Comparison of ENCODE assay signal across 9 mouse cellular contexts in the genomic region with DNA sequence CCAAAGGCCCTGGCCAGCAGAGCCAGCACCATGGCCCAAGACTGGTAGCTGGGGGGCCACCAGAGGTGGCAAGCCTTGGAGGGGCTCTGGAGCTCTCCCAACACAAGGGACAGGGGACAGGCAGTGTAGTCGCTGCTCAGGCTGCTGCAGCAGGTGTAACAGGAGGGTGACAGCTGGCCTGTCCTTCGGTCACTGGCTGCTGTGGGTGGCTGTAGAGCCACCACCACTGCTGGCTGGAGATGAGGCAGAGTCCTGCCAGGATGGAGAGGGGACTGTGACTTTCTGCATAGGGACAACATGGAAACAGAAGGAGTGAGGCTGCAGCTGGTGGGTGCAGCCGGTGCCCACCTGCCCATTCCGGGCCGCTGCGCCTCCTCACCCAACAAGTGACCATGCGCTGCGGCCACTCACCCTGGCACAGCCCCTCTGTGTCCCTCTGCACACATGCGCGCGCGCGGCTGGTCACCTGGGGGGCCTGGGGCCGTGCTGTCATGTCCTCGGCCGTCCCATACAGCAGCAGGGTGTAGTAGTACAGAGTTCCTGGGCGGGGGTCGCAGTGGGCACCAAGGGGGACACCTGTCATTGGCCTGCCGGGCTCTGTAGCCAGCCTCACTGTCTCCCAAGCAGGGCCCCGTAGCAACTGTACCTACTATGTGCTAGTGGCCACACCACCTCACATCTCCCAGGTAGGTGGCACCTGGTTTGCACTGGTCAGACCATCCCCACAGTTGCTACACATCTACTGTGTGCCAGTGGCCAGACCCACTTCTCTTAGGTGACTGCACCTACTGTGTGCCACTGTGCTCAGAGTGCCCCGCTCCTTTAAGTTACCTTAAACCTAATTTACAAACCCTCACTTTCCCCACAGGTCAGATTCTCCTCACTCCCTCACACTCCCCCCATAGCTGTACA. TPM values are rescaled to one million over a fixed set of nuclear protein-coding genes. Genes with fewer than 3 reads are reported as not detected.
DNase-seq lines count a peak whose midpoint lies in the region; ATAC-seq and TF ChIP-seq lines count a peak whose summit lies in the region.
"Had no signal": no experiment of that assay in that cellular context is flagged by ENCODE, and none has a peak within 500 bp of the region (broad histone marks: within the 10 kb centered on the region; RNA-seq: fewer than 3 reads in every experiment).

No protein-coding gene starts in this region.

- 90% methylated on average over 18 of the region's 21 CpGs for WGBS in kidney, postnatal 0 days
- WGBS in intestine, embryonic 16.5 days = 90% methylated on average over 21 of the region's 21 CpGs

- peaks cover 3% of the 10 kb centered on the region; the same call in 1 of the 2 replicates for H3K36me3 ChIP-seq in kidney, postnatal 0 days (ENCODE audit: insufficient read depth, low read length)
- H3K36me3 ChIP-seq in intestine, embryonic 16.5 days (ENCODE audit: control insufficient read depth, insufficient read depth, low read length) = peaks cover 8% of the 10 kb centered on the region; the same call in 1 of the 2 replicates
- no peaks in the 10 kb centered on the region for H3K36me3 ChIP-seq in myocyte (ENCODE audit: control insufficient read depth, insufficient read depth)

- TF ChIP-seq CTCF in kidney, postnatal 0 days (IDR thresholded peaks at IDR 0.05; ENCODE audit: low read depth) = no peak

- no peak overlapping the region for H3K27ac ChIP-seq in kidney, postnatal 0 days
- no peak overlapping the region for H3K27ac ChIP-seq in intestine, embryonic 16.5 days (ENCODE audit: low read length)

- no peak for TF ChIP-seq POLR2A in myocyte (IDR thresholded peaks at IDR 0.05; ENCODE audit: insufficient read length, low read depth)

- DNase-seq in cerebellum, adult 9-10 months = peak; percentile 60
- DNase-seq in cerebellum, postnatal 36 days = no peak
- DNase-seq in kidney, postnatal 0 days (ENCODE audit: low spot score) = no peak
- DNase-seq in kidney, postnatal 14 days = no peak
- no peak for DNase-seq in urinary bladder, adult 18-20 months (ENCODE audit: low spot score in 2 of 2)
- no peak for DNase-seq in spleen, postnatal 10 days (ENCODE audit: low spot score in 2 of 2)

- ATAC-seq in kidney, postnatal 0 days (replicated peaks; ENCODE audit: low FRiP score, low read depth) = no peak
- no peak for ATAC-seq in intestine, embryonic 16.5 days

- peaks cover 10% of the 10 kb centered on the region for H3K79me2 ChIP-seq in myocyte (ENCODE audit: control insufficient read depth, insufficient read depth)

- H3K4me2 ChIP-seq in kidney, postnatal 0 days (ENCODE audit: low read length) = 0 out of 2 replicates have a peak overlapping the region, but pooled peaks have one; percentile 95
- H3K4me2 ChIP-seq in intestine, embryonic 16.5 days (ENCODE audit: low read depth, low read length) = peak overlapping the region; percentile 95
- peak overlapping the region; percentile 74 for H3K4me2 ChIP-seq in myocyte (ENCODE audit: low read depth)

- H3K4me1 ChIP-seq in kidney, postnatal 0 days (replicated peaks; ENCODE audit: insufficient read depth, low read length) = peaks cover 20% of the 10 kb centered on the region
- H3K4me1 ChIP-seq in intestine, embryonic 16.5 days (ENCODE audit: control insufficient read depth, insufficient read depth, low read length) = peaks cover 38% of the 10 kb centered on the region

- H3K27me3 ChIP-seq in kidney, postnatal 0 days (ENCODE audit: insufficient read depth, low read length) = 0 out of 2 replicates have a peak, but pooled peaks cover 1% of the 10 kb centered on the region
- H3K27me3 ChIP-seq in intestine, embryonic 16.5 days (replicated peaks; ENCODE audit: control insufficient read depth, insufficient read depth, low read length) = 0 out of 2 replicates have a peak, but pooled peaks cover under 1% of the 10 kb centered on the region
- H3K27me3 ChIP-seq in myocyte (ENCODE audit: control insufficient read depth, insufficient read depth, insufficient read length) = no peaks in the 10 kb centered on the region

- H3ac ChIP-seq in myocyte (ENCODE audit: control insufficient read depth, insufficient read length) = no peak overlapping the region

- no peak overlapping the region for H3K4me3 ChIP-seq in kidney, postnatal 0 days (replicated peaks; ENCODE audit: low read depth, low read length)
- peak overlapping the region; percentile 73 for H3K4me3 ChIP-seq in intestine, embryonic 16.5 days (ENCODE audit: low read length)
- peak overlapping the region; percentile 44 for H3K4me3 ChIP-seq in myocyte

- no peak overlapping the region for H3K9ac ChIP-seq in kidney, postnatal 0 days (ENCODE audit: low read depth, low read length)
- peak overlapping the region; percentile 45 for H3K9ac ChIP-seq in intestine, embryonic 16.5 days (ENCODE audit: low read depth, low read length)

- no peaks in the 10 kb centered on the region for H3K9me3 ChIP-seq in kidney, postnatal 0 days (replicated peaks; ENCODE audit: low read length)
- H3K9me3 ChIP-seq in intestine, embryonic 16.5 days (ENCODE audit: control insufficient read depth, low read length) = no peaks in the 10 kb centered on the region

TF ChIP-seq in myocyte, 11 proteins besides CTCF, POLR2A, EP300 and RAD21:
- TF ChIP-seq TCF3 (IDR thresholded peaks at IDR 0.05; ENCODE audit: insufficient read length, low read depth) (no peak), MYOD1 (IDR thresholded peaks at IDR 0.05; ENCODE audit: control insufficient read depth in 1 of 3, insufficient read length in 2 of 3, low read depth in 2 of 3) (peak in 1 of 3 experiments; percentile 84), MYOG (IDR thresholded peaks at IDR 0.05; ENCODE audit: control insufficient read depth in 1 of 3, insufficient read depth in 1 of 3, insufficient read length in 2 of 3, low read depth in 2 of 3) (peak in 1 of 3 experiments; percentile 67)

RNA-seq across cellular contexts. Expression of a gene that starts 1.6 kb away (rescaled TPM):
- 52.2 and 53.6 TPM in 2 replicates for polyA plus RNA-seq in kidney, postnatal 0 days (2015; fragmentation: Nextera tagmentation; extraction: Ambion mirVana)
- 60.4 and 64.3 TPM in 2 replicates for polyA plus RNA-seq in intestine, embryonic 16.5 days (2015; fragmentation: Nextera tagmentation; extraction: Ambion mirVana)
- 44.0 TPM for polyA plus RNA-seq in myocyte (2012; fragmentation: generic; extraction: Trizol)

RNA-seq across cellular contexts. Expression of a gene that starts 7.4 kb away (rescaled TPM):
- 5.4 and 5.9 TPM in 2 replicates for polyA plus RNA-seq in kidney, postnatal 0 days (2015; fragmentation: Nextera tagmentation; extraction: Ambion mirVana)
- polyA plus RNA-seq in intestine, embryonic 16.5 days (2015; fragmentation: Nextera tagmentation; extraction: Ambion mirVana) = 10.8 and 12.9 TPM in 2 replicates
- polyA plus RNA-seq in myocyte (2012; fragmentation: generic; extraction: Trizol) = 2.1 TPM

RNA-seq across cellular contexts. Expression of a gene that starts 7.8 kb away (rescaled TPM):
- polyA plus RNA-seq in kidney, postnatal 0 days (2015; fragmentation: Nextera tagmentation; extraction: Ambion mirVana) = 11.7 and 12.1 TPM in 2 replicates
- polyA plus RNA-seq in intestine, embryonic 16.5 days (2015; fragmentation: Nextera tagmentation; extraction: Ambion mirVana) = 255 and 314 TPM in 2 replicates
- 25.7 TPM for polyA plus RNA-seq in myocyte (2012; fragmentation: generic; extraction: Trizol)
- polyA plus RNA-seq: activated CD4-positive, CD25-positive, alpha-beta regulatory T cell, adult 4 months had no signal

RNA-seq across cellular contexts. Expression of a gene that starts 26.1 kb away (rescaled TPM):
- 0.51 and 0.86 TPM in 2 replicates for polyA plus RNA-seq in kidney, postnatal 0 days (2015; fragmentation: Nextera tagmentation; extraction: Ambion mirVana)
- polyA plus RNA-seq in intestine, embryonic 16.5 days (2015; fragmentation: Nextera tagmentation; extraction: Ambion mirVana) = 2.4 and 3.1 TPM in 2 replicates
- 0.24 TPM for polyA plus RNA-seq in myocyte (2012; fragmentation: generic; extraction: Trizol)

RNA-seq across cellular contexts. Expression of a gene that starts 26.3 kb away (rescaled TPM):
- 3.0 and 3.2 TPM in 2 replicates for polyA plus RNA-seq in kidney, postnatal 0 days (2015; fragmentation: Nextera tagmentation; extraction: Ambion mirVana)
- 28.2 and 37.2 TPM in 2 replicates for polyA plus RNA-seq in intestine, embryonic 16.5 days (2015; fragmentation: Nextera tagmentation; extraction: Ambion mirVana)
- polyA plus RNA-seq in myocyte (2012; fragmentation: generic; extraction: Trizol) = 57.8 TPM
- polyA plus RNA-seq: activated CD4-positive, CD25-positive, alpha-beta regulatory T cell, adult 4 months had no signal
